Mouse (Mus musculus): ENCODE results near the gene Gm21764. TPM values are rescaled to one million over a fixed set of nuclear protein-coding genes. Genes with fewer than 3 reads are reported as not detected.

Gene Gm21764
- polyA plus RNA-seq (2017; shearing (Covaris generic)), result not detected

GRCm38 (mm10) chrY:18061712-18062111, at the start of gene Gm21764:
Gm21764 (minus strand) TSS chrY:18061812.

GRCm38 (mm10) chrY:18088816-18089215, 27.2 kb upstream of the Gm21764 start, which contains the start of gene Ssty1:
Ssty1 (plus strand) TSS chrY:18089116.

Other genes starting within 250 kb of the Gm21764 start
- not detected for gene Gm21904, start 215.5 kb downstream of the Gm21764 start, polyA plus RNA-seq (2017; shearing (Covaris generic))
- gene Gm20772, start 187.1 kb downstream of the Gm21764 start, polyA plus RNA-seq (2017; shearing (Covaris generic)), result under 1 TPM in 1 of 2 experiments, not detected in 1; 0.51 TPM
- not detected for gene Gm20831, start 187.1 kb downstream of the Gm21764 start, polyA plus RNA-seq (2017; shearing (Covaris generic))
- gene Srsy, start 124.5 kb downstream of the Gm21764 start, polyA plus RNA-seq (2017; shearing (Covaris generic)), result not detected
- not detected for gene Ssty1, start 27.3 kb upstream of the Gm21764 start, polyA plus RNA-seq (2017; shearing (Covaris generic))